Mouse (Mus musculus) bone marrow macrophage, adult 2 months (primary cell): Measurements from ENCODE around the gene Etnk2. TPM values are rescaled to one million over a fixed set of nuclear protein-coding genes. Genes with fewer than 3 reads are reported as not detected.

Source experiments
- H3K27ac ChIP-seq: 2 replicates; pipeline ENCODE4 v1.5.1; 2012; ENCODE audit warnings: low read depth, low read length; ENCODE audit not compliant: insufficient read depth
- H3K4me1 ChIP-seq: 2 replicates; pipeline ENCODE4 v1.6.1; 2012; ENCODE audit warnings: low read length; ENCODE audit not compliant: control insufficient read depth, insufficient read depth
- H3K4me3 ChIP-seq: 2 replicates; pipeline ENCODE4 v1.5.1; 2012; ENCODE audit warnings: mild to moderate bottlenecking, low read length, moderate library complexity; ENCODE audit not compliant: insufficient read depth
- CTCF ChIP-seq: IDR thresholded peaks from 2 replicates; pipeline ENCODE4 v1.5.1; 2012; ENCODE audit warnings: low read depth, mild to moderate bottlenecking, low read length, moderate library complexity
- POLR2A ChIP-seq: IDR thresholded peaks from 2 replicates; pipeline ENCODE4 v1.6.1; 2012; ENCODE audit warnings: mild to moderate bottlenecking, low read depth, low read length, borderline replicate concordance
- polyA plus RNA-seq: library from polyadenylated mRNA; stranded (reverse); fragments of >200 nt; gene quantifications from 2 replicates; pipeline ENCODE4 v1.2.4, GENCODE M21; 2012; ENCODE audit not compliant: missing spikeins, insufficient read depth, insufficient read length

Gene Etnk2
- polyA plus RNA-seq, 1 experiment: not detected

GRCm38 (mm10) chr1:133412941-133413340, 49.6 kb downstream of the Etnk2 start:
- H3K27ac ChIP-seq: no peak overlapping the region
- TF ChIP-seq CTCF (no peak), POLR2A (no peak)
- H3K4me3 ChIP-seq: no peak overlapping the region
- H3K4me1 ChIP-seq: no peaks in the 10 kb centered on the region

GRCm38 (mm10) chr1:133415086-133415485, 51.7 kb downstream of the Etnk2 start:
- H3K27ac ChIP-seq: no peak overlapping the region
- TF ChIP-seq POLR2A: no peak
- no peak for TF ChIP-seq CTCF
- no peaks in the 10 kb centered on the region for H3K4me1 ChIP-seq
- H3K4me3 ChIP-seq: no peak overlapping the region

GRCm38 (mm10) chr1:133415505-133415904, 52.1 kb downstream of the Etnk2 start:
- Histone ChIP-seq H3K4me3 (no peak overlapping the region), H3K4me1 (no peaks in the 10 kb centered on the region), H3K27ac (no peak overlapping the region)
- TF ChIP-seq POLR2A (no peak), CTCF (no peak)

GRCm38 (mm10) chr1:133416472-133416871, 53.1 kb downstream of the Etnk2 start:
- H3K27ac ChIP-seq: no peak overlapping the region
- no peaks in the 10 kb centered on the region for H3K4me1 ChIP-seq
- TF ChIP-seq POLR2A (no peak), CTCF (no peak)

GRCm38 (mm10) chr1:133417113-133417512, 53.7 kb downstream of the Etnk2 start:
- TF ChIP-seq CTCF: no peak
- TF ChIP-seq POLR2A: no peak
- Histone ChIP-seq H3K27ac (no peak overlapping the region), H3K4me3 (no peak overlapping the region), H3K4me1 (no peaks in the 10 kb centered on the region)

More at GRCm38 (mm10) chr1:133416472-133416871, 53.1 kb downstream of the Etnk2 start:
- H3K4me3 ChIP-seq: no peak overlapping the region

GRCm38 (mm10) chr1:133417539-133417938, 54.2 kb downstream of the Etnk2 start:
- Histone ChIP-seq H3K4me1 (no peaks in the 10 kb centered on the region), H3K27ac (no peak overlapping the region), H3K4me3 (no peak overlapping the region)
- no peak for TF ChIP-seq CTCF
- TF ChIP-seq POLR2A: no peak

- Histone ChIP-seq H3K4me1 (no peaks in the 10 kb centered on the region), H3K4me3 (peak overlapping the region; percentile 39), H3K27ac (no peak overlapping the region)
- TF ChIP-seq POLR2A (no peak), CTCF (no peak)
These were observed 54.9 kb downstream of the Etnk2 start for GRCm38 (mm10) chr1:133418164-133418800.

- Histone ChIP-seq H3K4me1 (no peaks in the 10 kb centered on the region), H3K4me3 (no peak overlapping the region), H3K27ac (no peak overlapping the region)
- no peak for TF ChIP-seq POLR2A
- no peak for TF ChIP-seq CTCF
These were observed 55.9 kb downstream of the Etnk2 start for GRCm38 (mm10) chr1:133419178-133419834.

GRCm38 (mm10) chr1:133420491-133420890, 57.1 kb downstream of the Etnk2 start:
- Histone ChIP-seq H3K27ac (no peak overlapping the region), H3K4me1 (no peaks in the 10 kb centered on the region), H3K4me3 (no peak overlapping the region)
- TF ChIP-seq POLR2A (no peak), CTCF (no peak)

GRCm38 (mm10) chr1:133421061-133421460, 57.7 kb downstream of the Etnk2 start:
- TF ChIP-seq POLR2A: no peak
- H3K4me1 ChIP-seq: no peaks in the 10 kb centered on the region
- no peak overlapping the region for H3K4me3 ChIP-seq
- H3K27ac ChIP-seq: no peak overlapping the region
